Mouse (Mus musculus): ENCODE results near the gene Osgepl1. TPM values are rescaled to one million over a fixed set of nuclear protein-coding genes. Genes with fewer than 3 reads are reported as not detected.
A peak's percentile ranks its signal among the peaks of the same experiment; 100 is the strongest.
"Not testable (repeated sequence)": the region's sequence is repeated elsewhere in the genome, so short reads cannot be mapped to it uniquely, and the experiment has no call there.

Gene Osgepl1
- 24.5 and 26.1 TPM in 2 replicates for polyA plus RNA-seq (2011; ENCODE audit: insufficient read depth, insufficient read length, low read depth, missing spikeins)

GRCm38 (mm10) chr1:53312989-53313967, at the start of gene Osgepl1:
Osgepl1 (plus strand) TSS chr1:53313624.
- Histone ChIP-seq H3K36me3 (ENCODE audit: control insufficient read depth, insufficient read depth, low read length, poor library complexity, severe bottlenecking) (no peaks in the 10 kb centered on the region; the same call in none of the 2 replicates), H3K4me1 (ENCODE audit: control insufficient read depth, insufficient read depth, low read length) (no peaks in the 10 kb centered on the region), H3K27me3 (ENCODE audit: control insufficient read depth, insufficient read depth, low read length, poor library complexity, severe bottlenecking) (no peaks in the 10 kb centered on the region), H3K9ac (ENCODE audit: low read depth, poor library complexity, severe bottlenecking) (peak within 1 kb of the TSS; percentile 89), H3K4me3 (ENCODE audit: low read depth, low read length) (peak within 1 kb of the TSS; percentile 99), H3K9me3 (replicated peaks; ENCODE audit: control insufficient read depth, insufficient read depth, low read length, poor library complexity, severe bottlenecking) (no peaks in the 10 kb centered on the region), H3K27ac (ENCODE audit: insufficient read depth, low read length) (peak within 1 kb of the TSS; percentile 53; the same call in 1 of the 2 replicates)
- TF ChIP-seq POLR2A (IDR thresholded peaks at IDR 0.05; ENCODE audit: insufficient read depth, low read length): no peak
- no peak for TF ChIP-seq CTCF (IDR thresholded peaks at IDR 0.05; ENCODE audit: low read depth, low read length)
- no peak for TF ChIP-seq EP300 (IDR thresholded peaks at IDR 0.05; ENCODE audit: insufficient read depth, low read depth, low read length)

- not testable (repeated sequence) for H3K9me3 ChIP-seq (replicated peaks; ENCODE audit: control insufficient read depth, insufficient read depth, low read length, poor library complexity, severe bottlenecking); H3K4me3 ChIP-seq (ENCODE audit: low read depth, low read length); H3K27ac ChIP-seq (ENCODE audit: insufficient read depth, low read length); H3K4me1 ChIP-seq (ENCODE audit: control insufficient read depth, insufficient read depth, low read length); H3K27me3 ChIP-seq (ENCODE audit: control insufficient read depth, insufficient read depth, low read length, poor library complexity, severe bottlenecking); H3K36me3 ChIP-seq (ENCODE audit: control insufficient read depth, insufficient read depth, low read length, poor library complexity, severe bottlenecking); H3K9ac ChIP-seq (ENCODE audit: low read depth, poor library complexity, severe bottlenecking)
Measured at GRCm38 (mm10) chr1:53264958-53265612, 48.3 kb upstream of the Osgepl1 start.

- Histone ChIP-seq H3K4me1 (ENCODE audit: control insufficient read depth, insufficient read depth, low read length) (no peaks in the 10 kb centered on the region), H3K9ac (ENCODE audit: low read depth, poor library complexity, severe bottlenecking) (no peak overlapping the region), H3K9me3 (replicated peaks; ENCODE audit: control insufficient read depth, insufficient read depth, low read length, poor library complexity, severe bottlenecking) (no peaks in the 10 kb centered on the region), H3K27me3 (ENCODE audit: control insufficient read depth, insufficient read depth, low read length, poor library complexity, severe bottlenecking) (no peaks in the 10 kb centered on the region), H3K36me3 (ENCODE audit: control insufficient read depth, insufficient read depth, low read length, poor library complexity, severe bottlenecking) (peaks cover 3% of the 10 kb centered on the region; the same call in 1 of the 2 replicates), H3K4me3 (ENCODE audit: low read depth, low read length) (no peak overlapping the region), H3K27ac (ENCODE audit: insufficient read depth, low read length) (no peak overlapping the region)
- TF ChIP-seq EP300 (IDR thresholded peaks at IDR 0.05; ENCODE audit: insufficient read depth, low read depth, low read length) (no peak), CTCF (IDR thresholded peaks at IDR 0.05; ENCODE audit: low read depth, low read length) (no peak), POLR2A (IDR thresholded peaks at IDR 0.05; ENCODE audit: insufficient read depth, low read length) (no peak)
Measured at GRCm38 (mm10) chr1:53269901-53270300, 43.5 kb upstream of the Osgepl1 start.

- Histone ChIP-seq H3K9me3 (replicated peaks; ENCODE audit: control insufficient read depth, insufficient read depth, low read length, poor library complexity, severe bottlenecking) (no peaks in the 10 kb centered on the region), H3K4me1 (ENCODE audit: control insufficient read depth, insufficient read depth, low read length) (no peaks in the 10 kb centered on the region), H3K27me3 (ENCODE audit: control insufficient read depth, insufficient read depth, low read length, poor library complexity, severe bottlenecking) (no peaks in the 10 kb centered on the region), H3K4me3 (ENCODE audit: low read depth, low read length) (no peak overlapping the region), H3K27ac (ENCODE audit: insufficient read depth, low read length) (no peak overlapping the region), H3K9ac (ENCODE audit: low read depth, poor library complexity, severe bottlenecking) (no peak overlapping the region), H3K36me3 (ENCODE audit: control insufficient read depth, insufficient read depth, low read length, poor library complexity, severe bottlenecking) (peaks cover 3% of the 10 kb centered on the region; the same call in 1 of the 2 replicates)
- TF ChIP-seq EP300 (IDR thresholded peaks at IDR 0.05; ENCODE audit: insufficient read depth, low read depth, low read length) (no peak), POLR2A (IDR thresholded peaks at IDR 0.05; ENCODE audit: insufficient read depth, low read length) (no peak), CTCF (IDR thresholded peaks at IDR 0.05; ENCODE audit: low read depth, low read length) (no peak)
Measured at GRCm38 (mm10) chr1:53272646-53273045, 40.8 kb upstream of the Osgepl1 start.

GRCm38 (mm10) chr1:53291197-53291596, 22.2 kb upstream of the Osgepl1 start:
- Histone ChIP-seq H3K4me3 (ENCODE audit: low read depth, low read length) (no peak overlapping the region), H3K9ac (ENCODE audit: low read depth, poor library complexity, severe bottlenecking) (no peak overlapping the region), H3K27me3 (ENCODE audit: control insufficient read depth, insufficient read depth, low read length, poor library complexity, severe bottlenecking) (no peaks in the 10 kb centered on the region), H3K9me3 (replicated peaks; ENCODE audit: control insufficient read depth, insufficient read depth, low read length, poor library complexity, severe bottlenecking) (no peaks in the 10 kb centered on the region), H3K27ac (ENCODE audit: insufficient read depth, low read length) (no peak overlapping the region), H3K36me3 (ENCODE audit: control insufficient read depth, insufficient read depth, low read length, poor library complexity, severe bottlenecking) (no peaks in the 10 kb centered on the region; the same call in none of the 2 replicates), H3K4me1 (ENCODE audit: control insufficient read depth, insufficient read depth, low read length) (no peaks in the 10 kb centered on the region)
- no peak for TF ChIP-seq CTCF (IDR thresholded peaks at IDR 0.05; ENCODE audit: low read depth, low read length)
- no peak for TF ChIP-seq EP300 (IDR thresholded peaks at IDR 0.05; ENCODE audit: insufficient read depth, low read depth, low read length)
- TF ChIP-seq POLR2A (IDR thresholded peaks at IDR 0.05; ENCODE audit: insufficient read depth, low read length): no peak
